Mouse (Mus musculus) olfactory bulb, adult 2 months (tissue): ENCODE measurements around the gene Ube2k.

Experiments
- CTCF ChIP-seq: fragments of 200-500 bp; IDR thresholded peaks from 2 replicates; pipeline ENCODE4 v1.5.1; 2012; ENCODE audit warnings: low read depth, mild to moderate bottlenecking, low read length, moderate library complexity; ENCODE audit not compliant: insufficient read depth
- POLR2A ChIP-seq: fragments of 200-500 bp; IDR thresholded peaks from 2 replicates; pipeline ENCODE4 v1.6.1; 2012; ENCODE audit warnings: mild to moderate bottlenecking, low read depth, low read length, moderate library complexity; ENCODE audit not compliant: insufficient read depth

DNA sequence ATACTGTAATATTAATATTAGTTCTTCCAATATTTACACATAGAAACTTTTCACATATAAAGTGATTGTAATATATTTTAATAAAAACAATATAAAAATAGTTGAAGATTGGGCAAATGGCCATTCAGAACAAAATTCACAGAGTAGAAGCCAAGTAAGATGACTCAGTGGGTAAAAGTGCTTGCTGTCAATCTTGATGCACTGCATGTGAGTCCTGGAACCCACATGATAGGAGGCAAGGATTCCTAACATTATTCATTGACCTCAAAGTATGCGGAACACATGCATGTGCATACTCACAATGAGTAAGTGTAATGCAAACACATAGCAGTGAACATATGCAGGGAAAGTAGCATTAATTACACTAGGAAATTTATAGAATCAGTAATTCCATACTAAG lies 101.9 kb downstream of the Ube2k start:
- TF ChIP-seq CTCF (no peak), POLR2A (no peak)
